Mouse (Mus musculus) liver, embryonic 14.5 days (tissue): Measurements from ENCODE around the gene Olfr70.

ENCODE experiments used
- CTCF ChIP-seq: IDR thresholded peaks from 2 replicates; pipeline ENCODE4 v1.5.1; 2016; ENCODE audit warnings: antibody characterized with exemption, low read depth, control low read depth
- EP300 ChIP-seq: IDR thresholded peaks from 2 replicates; pipeline ENCODE4 v1.6.1; 2016; ENCODE audit warnings: antibody characterized with exemption, low read depth

DNA sequence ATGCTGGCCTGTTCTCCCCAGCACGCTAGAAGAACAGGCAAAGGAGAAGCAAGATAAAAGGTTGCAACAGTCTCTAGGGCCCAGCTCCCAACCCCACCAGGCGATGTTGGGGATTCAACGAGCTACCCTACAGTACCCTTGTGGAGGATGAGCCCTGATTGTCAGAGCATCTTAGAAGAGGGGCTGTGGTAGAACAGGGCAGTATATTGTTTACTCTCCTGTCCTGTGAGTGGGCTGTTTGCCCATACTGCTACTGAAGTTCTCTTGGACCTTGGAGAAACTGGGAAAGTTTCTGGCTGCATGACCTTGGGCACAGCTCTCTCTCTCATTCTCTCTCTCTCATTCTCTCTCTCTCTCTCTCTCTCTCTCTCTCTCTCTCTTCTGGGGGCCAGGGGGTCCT, 28.5 kb upstream of the Olfr70 start:
- TF ChIP-seq CTCF, result no peak
- TF ChIP-seq EP300, result no peak
